Mouse (Mus musculus) heart, postnatal 0 days (tissue): ENCODE data around the gene Rora. TPM values are rescaled to one million over a fixed set of nuclear protein-coding genes. Genes with fewer than 3 reads are reported as not detected.

ENCODE experiments used
- ATAC-seq: fragments of 200-750 bp; cut with Nextera tagmentation; 2 replicates; pipeline ENCODE4 v1.8.0; 2017; ENCODE audit warnings: low read depth, moderate number of reproducible peaks, moderate library complexity; ENCODE audit not compliant: insufficient read depth
- DNase-seq: peaks from one replicate; pipeline ENCODE4 v3.0.0-alpha.2; 2016; ENCODE audit warnings: low spot score
- H3K27ac ChIP-seq: fragments of 300-500 bp; sonication (generic); 2 replicates; pipeline ENCODE4 v1.5.1; 2014; ENCODE audit warnings: low read depth, mild to moderate bottlenecking
- H3K27me3 ChIP-seq: fragments of 300-500 bp; sonication (generic); 2 replicates; pipeline ENCODE4 v1.6.1; 2014; ENCODE audit warnings: low read length, mixed read lengths; ENCODE audit not compliant: control insufficient read depth, insufficient read depth
- H3K36me3 ChIP-seq: fragments of 300-500 bp; sonication (generic); replicated peaks from 2 replicates; pipeline ENCODE4 v1.6.1; 2014; ENCODE audit warnings: low read length, mixed read lengths; ENCODE audit not compliant: control insufficient read depth, insufficient read depth
- H3K4me1 ChIP-seq: fragments of 300-500 bp; sonication (generic); 2 replicates; pipeline ENCODE4 v1.6.1; 2014; ENCODE audit warnings: antibody characterized with exemption; ENCODE audit not compliant: control insufficient read depth, insufficient read depth
- H3K4me2 ChIP-seq: fragments of 300-500 bp; sonication (generic); 2 replicates; pipeline ENCODE4 v1.6.1; 2014; ENCODE audit warnings: low read depth, mild to moderate bottlenecking, low read length, moderate library complexity
- H3K4me3 ChIP-seq: fragments of 300-500 bp; sonication (generic); 2 replicates; pipeline ENCODE4 v1.5.1; 2014; ENCODE audit warnings: low read depth, low read length
- H3K9ac ChIP-seq: fragments of 300-500 bp; sonication (generic); replicated peaks from 2 replicates; pipeline ENCODE4 v1.6.1; 2014; ENCODE audit warnings: low read depth, low read length, mixed read lengths
- H3K9me3 ChIP-seq: fragments of 300-500 bp; sonication (generic); replicated peaks from 2 replicates; pipeline ENCODE4 v1.6.1; 2016; ENCODE audit warnings: low read length; ENCODE audit not compliant: control insufficient read depth
- CTCF ChIP-seq: IDR thresholded peaks from 2 replicates; pipeline ENCODE4 v1.5.1; 2016; ENCODE audit warnings: antibody characterized with exemption, control low read depth, low read depth
- EP300 ChIP-seq: IDR thresholded peaks from 2 replicates; pipeline ENCODE4 v1.6.1; 2016; ENCODE audit warnings: antibody characterized with exemption, low read depth
- WGBS: fragments of 180-500 bp; shearing (Covaris S2); extraction: QIAGEN DNeasy Blood & Tissue Kit; methylation state at CpG from one replicate; pipeline ENCODE4 v1.1.7; 2014; 5-methylcytosine and 5-hydroxymethylcytosine counted together
- polyA plus RNA-seq: library from polyadenylated mRNA; unstranded; fragments of >200 nt; fragmentation: Nextera tagmentation; extraction: Ambion mirVana; gene quantifications from 2 replicates; pipeline ENCODE4 v1.2.1, GENCODE M21; 2015
- total RNA-seq: library from RNA; depleted of rRNA; stranded (reverse); fragments of >200 nt; gene quantifications from 2 replicates; pipeline ENCODE4 v1.2.3, GENCODE M21; 2014; ENCODE audit warnings: low replicate concordance

The Rora gene
- total and polyA plus RNA-seq, 2 experiments from 2014 or later: 7.9 to 9.8 TPM

GRCm38 (mm10) chr9:68673221-68673620 lies 19.6 kb downstream of the Rora start:
- H3K9ac ChIP-seq: no peak overlapping the region
- ATAC-seq (no peak), DNase-seq (no peak)
- no peak overlapping the region for H3K4me2 ChIP-seq
- H3K4me1 ChIP-seq: no peaks in the 10 kb centered on the region
- H3K27ac ChIP-seq: no peak overlapping the region
- H3K4me3 ChIP-seq: no peak overlapping the region
- no peaks in the 10 kb centered on the region for H3K36me3 ChIP-seq
- 56% methylated on average over 1 of the region's 1 CpGs for WGBS
- TF ChIP-seq CTCF (no peak), EP300 (no peak)
- H3K9me3 ChIP-seq: no peaks in the 10 kb centered on the region
- no peaks in the 10 kb centered on the region for H3K27me3 ChIP-seq

DNA sequence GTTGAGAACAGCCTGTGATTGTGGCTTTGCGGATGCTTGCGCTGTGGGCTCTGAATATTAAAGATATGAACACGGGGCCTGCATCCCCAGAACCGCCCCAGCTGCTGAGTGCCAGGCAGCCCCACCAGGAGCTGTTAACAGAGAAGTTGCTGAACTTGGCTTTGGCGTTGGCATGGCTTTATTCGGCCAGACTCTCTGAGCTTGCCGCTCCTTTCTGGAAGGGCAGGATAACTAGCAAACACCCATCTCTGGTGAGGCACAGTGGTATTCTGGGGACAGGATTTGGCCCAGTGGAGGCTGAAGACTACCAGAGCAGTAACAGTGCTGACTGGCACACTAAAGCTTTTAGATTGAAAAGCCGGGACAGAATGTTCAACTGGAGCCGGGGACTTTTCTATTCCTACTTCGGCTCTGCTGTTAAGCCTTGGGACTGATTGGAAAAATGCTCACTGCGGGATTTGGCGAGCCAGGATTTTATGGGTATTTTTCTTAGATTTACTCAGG lies 26.3 kb downstream of the Rora start:
- Histone ChIP-seq H3K27ac (no peak overlapping the region), H3K27me3 (no peaks in the 10 kb centered on the region), H3K36me3 (no peaks in the 10 kb centered on the region), H3K4me3 (no peak overlapping the region), H3K9me3 (no peaks in the 10 kb centered on the region), H3K4me2 (no peak overlapping the region), H3K9ac (no peak overlapping the region), H3K4me1 (no peaks in the 10 kb centered on the region)
- DNase-seq (no peak), ATAC-seq (no peak)
- 70% methylated on average over 12 of the region's 12 CpGs for WGBS
- no peak for TF ChIP-seq EP300
- no peak for TF ChIP-seq CTCF

DNA sequence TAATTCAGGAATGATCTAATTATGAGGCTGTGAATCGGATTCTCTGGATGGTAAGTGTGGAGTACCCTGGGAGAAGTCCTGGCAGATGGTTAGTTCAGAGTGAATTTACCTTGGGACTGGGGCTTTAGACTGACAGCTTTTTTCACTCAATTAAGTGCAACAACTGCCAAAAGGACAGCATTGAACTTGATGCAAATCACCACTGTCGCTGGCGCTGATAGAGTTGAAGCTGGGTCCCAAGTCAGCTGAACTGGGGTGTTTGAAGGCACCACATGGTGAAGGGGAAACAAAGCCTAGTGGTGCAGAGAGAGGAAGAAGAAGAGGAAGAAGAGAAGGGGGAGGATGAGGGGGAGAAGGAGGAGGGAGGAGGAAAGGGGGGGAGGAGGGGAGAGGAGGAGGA lies 30.4 kb downstream of the Rora start:
- Histone ChIP-seq H3K27me3 (no peaks in the 10 kb centered on the region), H3K9me3 (no peaks in the 10 kb centered on the region), H3K27ac (no peak overlapping the region), H3K36me3 (no peaks in the 10 kb centered on the region), H3K4me1 (no peaks in the 10 kb centered on the region), H3K4me3 (no peak overlapping the region), H3K4me2 (no peak overlapping the region), H3K9ac (no peak overlapping the region)
- ATAC-seq: no peak
- DNase-seq: no peak
- whole genome bisulfite sequencing: 33% methylated on average over 3 of the region's 3 CpGs
- TF ChIP-seq CTCF: no peak
- TF ChIP-seq EP300: no peak

DNA sequence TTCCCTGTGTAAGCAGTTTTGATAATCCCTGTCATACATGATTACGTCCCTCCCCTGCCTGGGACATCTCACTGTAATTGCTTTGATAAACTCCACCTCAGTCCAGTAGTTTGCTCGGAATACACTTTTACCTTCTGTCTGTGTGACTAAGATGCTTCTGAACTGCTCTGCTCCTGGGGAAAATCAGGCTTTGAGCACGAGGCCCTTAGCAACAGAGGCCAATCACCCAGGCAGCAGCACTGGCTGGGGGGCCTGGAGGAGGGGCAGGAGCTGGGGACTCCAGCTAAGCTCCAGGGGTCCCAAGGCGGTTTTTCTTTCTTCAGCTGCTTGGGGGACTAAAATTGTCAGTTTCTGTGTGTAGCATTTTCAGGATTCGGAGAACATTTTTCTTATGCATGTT lies 32.0 kb downstream of the Rora start:
- Histone ChIP-seq H3K27me3 (no peaks in the 10 kb centered on the region), H3K4me3 (no peak overlapping the region), H3K4me1 (no peaks in the 10 kb centered on the region), H3K27ac (no peak overlapping the region), H3K9me3 (no peaks in the 10 kb centered on the region), H3K9ac (no peak overlapping the region), H3K36me3 (no peaks in the 10 kb centered on the region), H3K4me2 (no peak overlapping the region)
- WGBS: 52% methylated on average over 5 of the region's 5 CpGs
- DNase-seq: no peak
- TF ChIP-seq CTCF (no peak), EP300 (no peak)
- no peak for ATAC-seq

GRCm38 (mm10) chr9:68687251-68687874 lies 33.8 kb downstream of the Rora start:
- H3K36me3 ChIP-seq: no peaks in the 10 kb centered on the region
- no peak overlapping the region for H3K27ac ChIP-seq
- H3K4me3 ChIP-seq: no peak overlapping the region
- no peaks in the 10 kb centered on the region for H3K4me1 ChIP-seq
- no peak overlapping the region for H3K9ac ChIP-seq
- no peaks in the 10 kb centered on the region for H3K9me3 ChIP-seq
- WGBS: 61% methylated on average over 10 of the region's 10 CpGs
- no peak for TF ChIP-seq CTCF
- no peak for TF ChIP-seq EP300
- no peaks in the 10 kb centered on the region for H3K27me3 ChIP-seq
- H3K4me2 ChIP-seq: no peak overlapping the region
- ATAC-seq (no peak), DNase-seq (no peak)

DNA sequence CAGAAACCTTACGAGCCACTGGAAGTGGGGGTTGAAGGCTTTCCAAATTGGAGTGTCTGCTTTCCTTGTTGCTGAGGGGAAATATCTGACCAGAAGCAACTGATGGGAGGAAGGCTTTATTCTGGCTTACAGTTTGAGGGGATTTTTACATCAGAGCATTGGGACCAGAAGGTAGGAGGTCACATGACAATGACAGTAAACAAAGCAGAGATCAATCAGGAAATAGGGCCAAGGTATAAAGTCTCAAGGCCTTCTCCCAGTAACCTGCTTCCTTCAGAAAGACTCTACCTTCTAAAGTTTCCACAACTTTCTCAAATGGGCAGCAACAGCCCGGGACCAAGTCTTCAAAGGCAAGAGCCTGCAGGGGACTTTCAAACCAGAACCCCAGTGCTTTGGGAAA lies 34.6 kb downstream of the Rora start:
- no peaks in the 10 kb centered on the region for H3K9me3 ChIP-seq
- no peak for TF ChIP-seq EP300
- TF ChIP-seq CTCF: no peak
- ATAC-seq (no peak), DNase-seq (no peak)
- no peaks in the 10 kb centered on the region for H3K27me3 ChIP-seq
- H3K4me3 ChIP-seq: no peak overlapping the region
- H3K36me3 ChIP-seq: no peaks in the 10 kb centered on the region
- no peaks in the 10 kb centered on the region; the same call in 1 of the 2 replicates for H3K4me1 ChIP-seq
- H3K4me2 ChIP-seq: no peak overlapping the region
- H3K9ac ChIP-seq: no peak overlapping the region
- no peak overlapping the region for H3K27ac ChIP-seq
- WGBS: 89% methylated on average over 2 of the region's 2 CpGs
